Mouse (Mus musculus) liver, postnatal 0 days (tissue): Measurements from ENCODE around the gene Qrich2.

ENCODE experiments used
- CTCF ChIP-seq: sonication (generic); IDR thresholded peaks from 2 replicates; pipeline ENCODE4 v1.5.1; 2016; ENCODE audit warnings: antibody characterized with exemption, low read depth
- EP300 ChIP-seq: IDR thresholded peaks from 2 replicates; pipeline ENCODE4 v1.6.1; 2016; ENCODE audit warnings: antibody characterized with exemption, low read depth, mild to moderate bottlenecking

DNA sequence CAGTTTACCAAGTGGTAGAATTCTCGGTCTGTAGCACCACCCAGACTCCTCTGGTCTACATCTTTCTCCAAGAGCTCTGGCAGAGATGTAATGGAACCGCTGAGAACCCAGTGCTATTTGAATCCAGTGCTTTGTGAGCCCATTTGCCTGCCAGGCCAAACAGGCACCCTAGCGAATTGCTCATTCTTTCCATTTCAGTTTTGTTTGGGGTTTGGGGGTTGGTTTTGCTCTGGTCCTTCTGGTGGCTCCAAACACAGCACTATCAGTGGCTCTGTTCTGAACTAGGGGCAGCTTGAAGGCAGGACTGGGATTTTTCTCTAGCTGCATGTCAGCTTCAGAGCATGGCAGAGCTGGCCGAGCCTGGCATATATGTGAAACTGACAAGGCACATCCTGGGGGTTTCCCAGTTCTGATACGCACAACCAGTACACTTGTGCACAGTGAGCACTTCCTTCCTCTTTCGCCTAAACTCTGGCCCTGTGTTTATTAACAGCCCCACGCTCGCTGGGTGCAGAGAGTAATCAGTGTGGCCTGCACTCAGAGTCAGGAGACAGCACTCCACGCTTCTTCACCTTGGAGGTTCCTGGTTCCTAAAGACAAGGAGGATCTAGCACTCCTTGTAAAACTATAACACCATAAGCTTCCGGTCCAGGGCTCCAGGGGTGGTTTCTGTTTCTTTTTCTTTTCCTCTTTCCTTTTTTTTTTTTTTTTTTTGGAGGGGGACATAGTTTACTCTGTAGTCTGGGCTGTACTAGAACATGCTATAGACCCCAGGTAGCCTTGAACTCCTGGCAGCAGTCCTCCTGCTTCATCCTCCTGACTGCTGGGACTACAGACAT is 42.0 kb downstream of the Qrich2 start:
- TF ChIP-seq CTCF = no peak
- TF ChIP-seq EP300 = no peak
